Mouse (Mus musculus) small intestine, adult 2 months (tissue): Measurements from ENCODE around the gene Efna1.

ENCODE experiments used
- CTCF ChIP-seq: fragments of 200-500 bp; IDR thresholded peaks from 2 replicates; pipeline ENCODE4 v1.5.1; 2012; ENCODE audit warnings: low read depth, mild to moderate bottlenecking, control low read depth, inconsistent platforms, low read length, moderate library complexity, mixed read lengths; ENCODE audit not compliant: insufficient replicate concordance, insufficient read length; ENCODE audit errors: extremely low read depth
- POLR2A ChIP-seq: fragments of 200-500 bp; IDR thresholded peaks from 2 replicates; pipeline ENCODE4 v1.6.1; 2012; ENCODE audit warnings: low read depth, mild to moderate bottlenecking, control low read depth, inconsistent platforms, low read length, moderate library complexity

DNA sequence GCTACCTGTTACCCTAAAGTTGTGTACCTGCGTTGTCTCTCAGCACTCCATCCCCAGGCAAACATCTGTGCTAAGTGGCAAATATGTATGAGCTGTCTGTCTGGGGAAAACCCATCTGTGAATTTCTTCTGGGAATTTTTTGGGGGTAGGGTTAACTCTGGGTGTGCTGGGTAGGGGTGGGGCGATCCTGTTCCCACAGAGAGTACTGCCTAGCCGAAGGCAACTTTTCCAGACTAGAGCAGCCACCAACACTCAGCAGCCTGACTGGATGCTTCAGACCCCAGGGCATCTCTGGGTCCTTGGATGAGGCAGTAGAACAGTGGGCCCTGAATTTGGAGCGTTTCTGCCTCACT is 1.3 kb upstream of the Efna1 start:
- TF ChIP-seq POLR2A (no peak), CTCF (no peak)
